In genomic region chr19:5692086-5692912, GRCm38 (mm10) we compare ENCODE assay signal across 9 mouse cellular contexts. TPM values are rescaled to one million over a fixed set of nuclear protein-coding genes. Genes with fewer than 3 reads are reported as not detected.
DNase-seq lines count a peak whose midpoint lies in the region; ATAC-seq and TF ChIP-seq lines count a peak whose summit lies in the region.
"Had no signal": no experiment of that assay in that cellular context is flagged by ENCODE, and none has a peak within 500 bp of the region (broad histone marks: within the 10 kb centered on the region; RNA-seq: fewer than 3 reads in every experiment).

No protein-coding gene starts in this region.

- intact Hi-C loops in left cerebral cortex, adult 2 months (cut with DNase I) = loop anchor here (2.0 kb wide), 1 partner anchor 35 kb away; the partner anchor contains the start of gene Ehbp1l1

- H3K27me3 ChIP-seq in kidney, adult 2 months (replicated peaks; ENCODE audit: control insufficient read depth, insufficient read depth, low read length) = no peaks in the 10 kb centered on the region
- no peaks in the 10 kb centered on the region for H3K27me3 ChIP-seq in lung, embryonic 14.5 days (ENCODE audit: insufficient read depth, low read length)
- no peaks in the 10 kb centered on the region for H3K27me3 ChIP-seq in stomach, embryonic 14.5 days (ENCODE audit: control insufficient read depth, insufficient read depth, low read length)

- H3K4me2 ChIP-seq in lung, embryonic 14.5 days = peak overlapping the region; percentile 97
- H3K4me2 ChIP-seq in stomach, embryonic 14.5 days (replicated peaks; ENCODE audit: low read depth, low read length) = peak overlapping the region; percentile 98

- DNase-seq in left cerebral cortex, adult 2 months (ENCODE audit: extremely low spot score in 1 of 2, low spot score in 2 of 2) = no peak
- DNase-seq in left cerebral cortex, adult 11 months (ENCODE audit: low spot score) = no peak
- peak; percentile 87 for DNase-seq in heart, adult 8-10 months (ENCODE audit: low spot score)
- DNase-seq in kidney, adult 2 months = peak; percentile 83
- peak; percentile 64 for DNase-seq in lung, embryonic 14.5 days
- DNase-seq in spleen, adult 18-20 months = no peak
- no peak for DNase-seq in urinary bladder, adult 2 months (ENCODE audit: low spot score)

- no peak for ATAC-seq in lung, embryonic 14.5 days (ENCODE audit: insufficient read depth)
- no peak for ATAC-seq in stomach, embryonic 14.5 days (ENCODE audit: insufficient number of reproducible peaks, insufficient read depth, low FRiP score, low read depth)

- H3K9me3 ChIP-seq in lung, embryonic 14.5 days (ENCODE audit: low read depth, low read length) = no peaks in the 10 kb centered on the region
- no peaks in the 10 kb centered on the region for H3K9me3 ChIP-seq in stomach, embryonic 14.5 days (ENCODE audit: control insufficient read depth, low read depth, low read length)

- H3K36me3 ChIP-seq in kidney, adult 2 months (ENCODE audit: control insufficient read depth, insufficient read depth, low read length) = peaks cover 3% of the 10 kb centered on the region; the same call in 1 of the 2 replicates
- H3K36me3 ChIP-seq in lung, embryonic 14.5 days (ENCODE audit: insufficient read depth) = peaks cover 64% of the 10 kb centered on the region
- peaks cover 48% of the 10 kb centered on the region for H3K36me3 ChIP-seq in stomach, embryonic 14.5 days (ENCODE audit: control insufficient read depth, insufficient read depth, low read length)

- peaks cover 14% of the 10 kb centered on the region for H3K4me1 ChIP-seq in kidney, adult 2 months (ENCODE audit: control insufficient read depth, insufficient read depth, low read length)
- peaks cover 16% of the 10 kb centered on the region; the same call in 1 of the 2 replicates for H3K4me1 ChIP-seq in lung, embryonic 14.5 days (ENCODE audit: insufficient read depth)
- peaks cover 34% of the 10 kb centered on the region for H3K4me1 ChIP-seq in stomach, embryonic 14.5 days (ENCODE audit: control insufficient read depth, insufficient read depth, low read length)

- TF ChIP-seq POLR2A in kidney, adult 2 months (IDR thresholded peaks at IDR 0.05; ENCODE audit: low read depth, low read length) = no peak

- no peak for TF ChIP-seq CTCF in left cerebral cortex, adult 2 months (IDR thresholded peaks at IDR 0.05)
- TF ChIP-seq CTCF in kidney, adult 2 months (conservative IDR thresholded peaks at IDR 0.05; ENCODE audit: insufficient read depth, insufficient read length, low read depth, low read length) = no peak
- TF ChIP-seq CTCF in lung, embryonic 14.5 days (IDR thresholded peaks at IDR 0.05; ENCODE audit: low read depth) = no peak

- H3K27ac ChIP-seq in left cerebral cortex, adult 2 months = peak overlapping the region; percentile 87
- peak overlapping the region; percentile 81 for H3K27ac ChIP-seq in kidney, adult 2 months (ENCODE audit: insufficient read depth, low read depth, low read length)
- peak overlapping the region; percentile 70 for H3K27ac ChIP-seq in lung, embryonic 14.5 days (ENCODE audit: low read depth)
- H3K27ac ChIP-seq in stomach, embryonic 14.5 days (ENCODE audit: low read length) = peak overlapping the region; percentile 78; the same call in 1 of the 2 replicates

- peak overlapping the region; percentile 79 for H3K4me3 ChIP-seq in left cerebral cortex, adult 2 months
- peak overlapping the region; percentile 88 for H3K4me3 ChIP-seq in kidney, adult 2 months (ENCODE audit: insufficient read depth, low read depth, low read length)
- H3K4me3 ChIP-seq in lung, embryonic 14.5 days (ENCODE audit: low read depth, low read length) = peak overlapping the region; percentile 92
- peak overlapping the region; percentile 97 for H3K4me3 ChIP-seq in stomach, embryonic 14.5 days (ENCODE audit: low read depth, low read length)

- WGBS in kidney, adult 2 months = 32% methylated on average over 10 of the region's 10 CpGs
- WGBS in lung, embryonic 14.5 days = 55% methylated on average over 10 of the region's 10 CpGs
- WGBS in stomach, embryonic 14.5 days = 63% methylated on average over 10 of the region's 10 CpGs

- peak overlapping the region; percentile 88 for H3K9ac ChIP-seq in lung, embryonic 14.5 days
- H3K9ac ChIP-seq in stomach, embryonic 14.5 days (replicated peaks; ENCODE audit: low read depth, low read length) = peak overlapping the region; percentile 92

RNA-seq across cellular contexts. Expression of gene Pcnx3, which starts 3.6 kb away (rescaled TPM):
- total RNA-seq in left cerebral cortex, adult 2 months (2021) = 10 to 100 TPM; 77.5 to 80.0 TPM
- total RNA-seq in heart, adult 8-10 months (2022) = 10 to 100 TPM; 18.0 to 21.9 (median 19.8) TPM
- 88.8 and 108 TPM in 2 replicates for polyA plus RNA-seq in kidney, adult 2 months (2012; rRNA removed)
- polyA plus RNA-seq in lung, embryonic 14.5 days (2014; fragmentation: Nextera tagmentation; extraction: Ambion mirVana) = 28.4 and 35.2 TPM in 2 replicates
- polyA plus RNA-seq in stomach, embryonic 14.5 days (2014; fragmentation: Nextera tagmentation; extraction: Ambion mirVana) = 29.8 and 32.1 TPM in 2 replicates
- polyA plus RNA-seq in urinary bladder, adult 2 months (2012; rRNA removed) = 40.5 and 53.5 TPM in 2 replicates

RNA-seq across cellular contexts. Expression of gene Map3k11, which starts 3.8 kb away (rescaled TPM):
- total RNA-seq in left cerebral cortex, adult 2 months (2021) = 10 to 100 TPM; 16.2 to 17.0 TPM
- 10 to 100 TPM; 22.1 to 24.1 (median 23.2) TPM for total RNA-seq in heart, adult 8-10 months (2022)
- 72.2 and 83.9 TPM in 2 replicates for polyA plus RNA-seq in kidney, adult 2 months (2012; rRNA removed)
- 36.6 TPM in 2 replicates for polyA plus RNA-seq in lung, embryonic 14.5 days (2014; fragmentation: Nextera tagmentation; extraction: Ambion mirVana)
- 20.0 and 21.5 TPM in 2 replicates for polyA plus RNA-seq in stomach, embryonic 14.5 days (2014; fragmentation: Nextera tagmentation; extraction: Ambion mirVana)
- polyA plus RNA-seq in urinary bladder, adult 2 months (2012; rRNA removed) = 19.9 and 22.0 TPM in 2 replicates

RNA-seq across cellular contexts. Expression of gene Kcnk7, which starts 11.9 kb away (rescaled TPM):
- total RNA-seq in left cerebral cortex, adult 2 months (2021) = not detected
- total RNA-seq in heart, adult 8-10 months (2022) = not detected
- 0.08 and 0.13 TPM in 2 replicates for polyA plus RNA-seq in kidney, adult 2 months (2012; rRNA removed)
- 0.32 and 0.47 TPM in 2 replicates for polyA plus RNA-seq in lung, embryonic 14.5 days (2014; fragmentation: Nextera tagmentation; extraction: Ambion mirVana)
- polyA plus RNA-seq in stomach, embryonic 14.5 days (2014; fragmentation: Nextera tagmentation; extraction: Ambion mirVana) = 0.62 and 0.84 TPM in 2 replicates
- polyA plus RNA-seq in urinary bladder, adult 2 months (2012; rRNA removed) = 0.13 and 0.25 TPM in 2 replicates
- total RNA-seq: left cerebral cortex, postnatal 10 days had no signal

RNA-seq across cellular contexts. Expression of gene Sipa1, which starts 28.8 kb away (rescaled TPM):
- 10 to 100 TPM; 18.2 to 19.0 TPM for total RNA-seq in left cerebral cortex, adult 2 months (2021)
- total RNA-seq in heart, adult 8-10 months (2022) = 10 to 100 TPM; 14.9 to 23.5 (median 17.8) TPM
- 35.4 and 36.9 TPM in 2 replicates for polyA plus RNA-seq in kidney, adult 2 months (2012; rRNA removed)
- polyA plus RNA-seq in lung, embryonic 14.5 days (2014; fragmentation: Nextera tagmentation; extraction: Ambion mirVana) = 40.4 and 49.3 TPM in 2 replicates
- 15.2 and 19.4 TPM in 2 replicates for polyA plus RNA-seq in stomach, embryonic 14.5 days (2014; fragmentation: Nextera tagmentation; extraction: Ambion mirVana)
- polyA plus RNA-seq in urinary bladder, adult 2 months (2012; rRNA removed) = 17.3 and 19.6 TPM in 2 replicates

RNA-seq across cellular contexts. Expression of gene Ehbp1l1, which starts 33.8 kb away (rescaled TPM):
- total RNA-seq in left cerebral cortex, adult 2 months (2021) = 10 to 100 TPM; 21.1 to 30.7 TPM
- 100 to 1,000 TPM; 145 to 158 (median 149) TPM for total RNA-seq in heart, adult 8-10 months (2022)
- 19.3 and 20.1 TPM in 2 replicates for polyA plus RNA-seq in kidney, adult 2 months (2012; rRNA removed)
- polyA plus RNA-seq in lung, embryonic 14.5 days (2014; fragmentation: Nextera tagmentation; extraction: Ambion mirVana) = 15.5 and 17.4 TPM in 2 replicates
- 36.7 and 37.4 TPM in 2 replicates for polyA plus RNA-seq in stomach, embryonic 14.5 days (2014; fragmentation: Nextera tagmentation; extraction: Ambion mirVana)
- 97.4 and 116 TPM in 2 replicates for polyA plus RNA-seq in urinary bladder, adult 2 months (2012; rRNA removed)

Comparison
In these comparisons a context has a peak if more than half of its experiments do, and no peak if none do; other contexts are left out.
1. DNase-seq: peak in heart, adult 8-10 months (single experiment), kidney, adult 2 months (single experiment) and lung, embryonic 14.5 days (single experiment); none in left cerebral cortex, adult 2 months (0 of 2), left cerebral cortex, adult 11 months (single experiment), spleen, adult 18-20 months (0 of 2) and urinary bladder, adult 2 months (single experiment).
2. Peak in every context shown above with its lines, with median percentiles within 50 percentile points of each other: H3K27ac ChIP-seq and H3K4me3 ChIP-seq.